Mouse (Mus musculus) monocyte, adult 2 months (primary cell): ENCODE data around the gene Cplx1.

ENCODE experiments used
- DNase-seq, 2 experiments: peaks; one replicate each; pipeline ENCODE4 v3.0.0; 2022; ENCODE audit warnings: low spot score in 2 of 2, low read depth in 1 of 2

Cplx1 gene

DNA sequence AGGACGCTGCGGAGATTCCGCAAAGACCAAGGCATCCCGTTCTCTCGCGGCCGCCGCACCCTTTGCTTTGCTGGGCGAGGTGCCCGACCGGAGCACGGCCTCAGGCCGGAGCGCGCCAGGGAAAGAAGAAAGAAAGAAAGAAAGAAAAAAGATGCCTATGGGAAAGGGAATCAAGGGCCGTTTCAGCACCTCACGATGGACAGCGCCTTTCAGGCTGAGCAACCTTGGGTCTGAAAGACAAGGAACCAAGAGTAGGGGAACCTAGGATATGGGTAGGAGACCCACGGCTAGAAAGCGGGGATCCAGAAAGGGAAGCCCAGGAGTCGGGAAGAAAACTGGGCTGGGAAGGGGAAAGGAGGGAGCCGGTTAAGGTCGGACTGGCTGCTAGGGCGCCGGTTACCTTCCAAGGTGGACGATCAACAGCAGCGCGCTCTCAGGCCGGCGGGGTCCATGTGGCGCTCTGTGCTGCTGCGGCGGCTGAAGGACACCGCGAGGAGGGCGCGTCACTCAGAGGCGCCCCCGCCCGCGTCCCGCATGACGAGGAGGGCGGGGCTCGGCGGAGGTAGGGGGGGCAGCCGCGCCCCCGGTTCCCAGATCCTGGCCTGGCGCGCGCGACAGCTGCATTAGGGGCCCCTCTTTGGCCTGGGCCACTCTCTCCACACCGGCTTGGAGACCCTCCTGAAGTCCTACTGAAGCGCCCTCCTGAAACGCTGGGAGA lies at the start of gene Cplx1:
Gene Cplx1 (minus strand): TSS at position 536 of the 718 bp plus-strand sequence.
- no peak for DNase-seq

DNA sequence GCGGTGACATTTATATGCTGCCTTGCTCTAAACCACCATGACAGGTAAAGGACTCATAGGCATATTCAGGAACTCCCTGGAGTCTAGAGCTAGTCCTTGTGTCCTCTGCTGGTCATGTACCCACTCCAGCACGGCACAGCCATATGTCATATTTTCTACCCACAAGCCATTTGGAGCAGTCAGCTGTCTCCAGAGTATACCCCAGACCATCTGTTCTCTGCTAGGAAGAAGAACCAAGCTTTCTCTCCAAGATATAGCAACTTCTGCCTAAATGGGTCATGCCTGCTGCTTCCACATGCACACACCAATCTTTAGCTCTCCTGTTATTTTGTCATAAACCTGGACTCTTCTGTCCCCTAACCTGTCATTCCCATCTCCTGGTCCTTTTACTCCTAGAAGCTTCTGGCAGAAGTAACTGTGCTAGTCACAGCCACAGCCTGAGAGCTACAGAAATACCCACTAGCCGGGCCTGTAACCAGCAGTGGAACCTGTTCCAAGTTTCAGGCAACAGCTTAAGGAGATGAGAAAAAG lies 31.6 kb upstream of the Cplx1 start:
- DNase-seq: no peak

DNA sequence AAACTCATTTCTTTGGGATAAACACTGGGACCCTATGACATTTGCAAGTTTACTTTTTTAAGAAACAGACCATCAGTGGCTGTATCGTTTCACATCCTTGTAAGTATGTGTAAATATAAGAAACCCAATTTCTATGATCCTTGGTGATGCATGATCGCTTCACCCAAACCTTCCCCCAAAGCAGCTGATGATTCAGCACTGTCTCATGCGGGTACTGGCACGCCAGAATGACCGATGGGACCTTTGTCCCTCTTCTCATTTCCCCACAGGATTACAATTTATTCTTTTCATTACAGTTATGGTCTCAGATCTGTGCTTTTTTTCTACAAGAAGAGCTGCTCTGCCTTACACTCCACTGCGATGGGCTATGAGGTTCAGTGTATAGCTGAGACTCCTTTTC lies 23.2 kb upstream of the Cplx1 start:
- no peak for DNase-seq

DNA sequence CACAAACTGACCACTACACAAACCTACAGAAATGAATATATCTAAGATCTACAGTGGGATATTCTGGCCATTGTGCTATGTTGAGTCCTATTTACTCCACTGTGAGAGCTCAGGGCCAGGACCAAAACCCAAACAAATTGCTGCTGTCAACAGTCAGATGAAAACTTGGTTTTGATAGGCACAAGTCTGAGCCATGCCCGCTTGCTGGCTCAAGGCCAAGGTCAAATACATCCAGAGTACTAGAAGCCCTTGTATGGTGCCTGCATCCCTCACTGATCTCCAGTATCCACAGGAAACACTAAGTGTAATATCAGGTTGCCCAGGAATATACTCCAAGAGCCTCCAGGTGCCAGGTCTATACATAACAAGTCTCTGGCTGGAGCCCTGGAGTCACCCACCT lies 21.2 kb upstream of the Cplx1 start:
- no peak for DNase-seq

DNA sequence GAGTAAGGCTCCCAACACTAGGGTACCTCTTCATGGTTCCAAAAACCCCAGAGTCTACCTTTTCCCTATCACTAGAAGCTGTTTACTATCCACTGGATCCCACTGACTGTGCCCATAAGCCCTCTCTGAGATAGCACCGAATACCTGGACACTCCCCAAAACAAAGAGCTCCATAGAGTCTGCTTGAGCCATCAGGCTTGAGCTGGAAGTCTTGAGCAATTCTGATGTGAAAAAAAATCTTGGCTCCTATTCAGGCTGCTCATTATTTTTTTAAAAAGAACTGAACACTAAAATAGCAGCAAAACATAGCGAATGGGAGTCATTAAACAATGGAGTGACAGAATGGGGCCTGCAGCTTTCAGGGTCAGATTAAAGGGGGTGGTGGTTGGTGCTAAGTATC lies 17.3 kb upstream of the Cplx1 start:
- DNase-seq: no peak

GRCm38 (mm10) chr5:108566523-108566922 lies 16.7 kb upstream of the Cplx1 start:
- DNase-seq: no peak

DNA sequence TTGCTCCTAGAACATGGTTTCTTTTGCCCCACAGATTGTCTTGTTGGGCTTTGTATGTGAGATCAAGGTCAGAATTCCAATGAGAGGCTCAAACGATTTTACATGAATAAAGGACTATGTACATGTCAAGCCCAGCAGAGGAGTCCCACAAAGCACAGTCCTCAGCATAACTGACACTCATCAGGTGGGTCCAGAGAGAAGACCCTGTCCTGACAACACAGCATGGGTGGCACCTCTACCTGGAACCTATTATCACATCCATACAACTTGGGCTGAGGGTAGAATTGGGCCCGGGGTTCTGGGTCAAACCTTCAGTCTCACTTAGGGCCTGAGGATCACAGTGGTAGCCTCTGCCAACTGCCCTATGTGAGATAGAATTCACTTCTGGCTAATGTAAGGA lies 15.6 kb upstream of the Cplx1 start:
- DNase-seq: no peak

DNA sequence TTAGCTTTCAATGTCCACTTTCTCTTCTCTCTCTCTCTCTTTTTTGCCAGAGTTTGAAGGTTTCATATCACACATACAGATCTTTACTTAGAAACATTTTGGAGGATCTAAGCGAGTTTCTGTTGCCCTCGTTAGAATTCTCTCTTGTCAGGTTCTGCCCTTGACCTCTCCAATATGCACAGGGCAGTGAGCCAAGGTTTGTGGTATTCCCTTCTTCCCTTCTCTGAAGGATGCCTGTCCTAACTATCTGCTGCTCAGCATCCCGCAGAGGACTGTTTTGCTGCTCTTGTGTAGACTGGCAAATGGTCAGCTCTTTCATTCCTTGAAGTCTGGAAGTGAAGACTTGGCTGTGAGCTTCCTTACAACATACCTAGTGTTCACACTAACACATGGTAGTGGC lies 14.5 kb upstream of the Cplx1 start:
- DNase-seq: no peak

DNA sequence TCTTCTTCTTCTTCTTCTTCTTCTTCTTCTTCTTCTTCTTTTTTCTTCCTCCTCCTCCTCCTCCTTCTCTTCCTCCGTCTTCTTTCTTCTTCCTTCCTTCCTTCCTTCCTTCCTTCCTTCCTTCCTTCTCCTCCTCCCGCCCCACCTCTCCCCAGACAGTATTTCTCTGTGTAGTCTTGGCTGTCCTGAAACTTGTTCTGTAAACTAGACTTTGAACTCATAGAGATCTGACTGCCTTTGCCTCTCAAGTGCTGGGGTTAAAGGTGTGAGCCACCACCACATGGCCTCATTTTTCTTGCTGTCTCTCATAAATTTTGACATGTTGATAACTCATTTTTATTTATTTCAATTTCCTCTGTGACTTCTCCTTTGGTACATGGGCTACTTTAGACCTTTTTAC lies 12.7 kb upstream of the Cplx1 start:
- DNase-seq: no peak

GRCm38 (mm10) chr5:108556986-108557385 lies 7.2 kb upstream of the Cplx1 start:
- no peak for DNase-seq

DNA sequence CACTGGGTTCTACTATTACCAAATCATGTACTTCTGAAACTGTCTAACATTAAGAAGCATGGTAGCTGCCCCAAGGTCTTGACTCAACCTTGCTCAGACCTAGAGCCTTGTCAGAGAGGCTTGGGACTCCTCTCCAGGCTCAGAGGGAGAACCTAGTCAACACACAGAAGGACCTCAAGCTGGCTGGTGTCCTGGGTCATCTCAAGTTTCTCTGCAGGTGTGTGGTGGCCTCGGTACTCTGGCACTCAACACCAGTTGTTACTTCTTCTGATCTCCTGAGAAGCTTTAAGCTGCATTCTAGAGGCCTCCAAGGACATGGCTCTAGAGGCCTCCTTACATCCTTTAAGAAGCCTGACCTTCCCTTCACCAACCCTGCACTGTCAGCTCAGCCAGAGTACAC lies 4.2 kb upstream of the Cplx1 start:
- DNase-seq: no peak

DNA sequence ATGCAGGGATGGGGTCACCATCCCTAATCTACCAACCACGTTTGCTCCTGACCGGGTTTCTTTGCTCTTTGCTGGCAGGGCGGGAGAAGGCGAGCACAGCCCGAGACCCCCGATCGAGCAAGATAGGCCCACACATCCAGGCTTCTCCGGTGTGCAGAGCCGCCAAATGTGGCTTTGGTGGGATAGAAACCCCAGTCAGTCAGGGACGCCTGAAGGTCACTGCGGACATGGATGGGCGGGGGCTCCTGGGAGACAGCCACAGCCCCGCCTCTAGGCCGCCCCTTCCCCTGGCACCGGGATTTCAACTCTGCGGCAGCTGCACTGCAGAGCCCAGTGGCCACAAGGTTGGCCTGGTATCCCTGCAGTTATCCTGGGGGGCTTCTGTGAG lies 377 bp upstream of the Cplx1 start:
- DNase-seq: no peak

DNA sequence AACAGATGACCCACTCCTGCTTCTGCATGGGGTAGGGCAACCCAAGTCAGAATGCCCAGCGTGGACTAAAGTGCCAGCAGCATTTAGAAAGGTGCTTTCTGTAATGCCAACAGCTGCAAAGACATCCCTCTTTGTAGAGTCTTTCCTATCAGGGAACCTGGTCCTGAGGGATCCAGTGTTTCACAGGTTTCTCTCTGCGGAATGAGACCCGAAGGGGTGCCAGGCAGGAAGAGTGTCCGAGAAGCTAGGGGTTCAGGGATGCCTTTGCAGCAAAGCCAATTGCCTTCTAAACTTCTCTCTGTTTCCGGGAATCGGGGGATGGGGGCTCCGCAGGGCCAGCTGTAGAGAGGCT lies 711 bp downstream of the Cplx1 start:
- DNase-seq: no peak

GRCm38 (mm10) chr5:108547636-108548035 lies 2.2 kb downstream of the Cplx1 start:
- DNase-seq: no peak

GRCm38 (mm10) chr5:108543516-108544291 lies 6.1 kb downstream of the Cplx1 start:
- no peak for DNase-seq

DNA sequence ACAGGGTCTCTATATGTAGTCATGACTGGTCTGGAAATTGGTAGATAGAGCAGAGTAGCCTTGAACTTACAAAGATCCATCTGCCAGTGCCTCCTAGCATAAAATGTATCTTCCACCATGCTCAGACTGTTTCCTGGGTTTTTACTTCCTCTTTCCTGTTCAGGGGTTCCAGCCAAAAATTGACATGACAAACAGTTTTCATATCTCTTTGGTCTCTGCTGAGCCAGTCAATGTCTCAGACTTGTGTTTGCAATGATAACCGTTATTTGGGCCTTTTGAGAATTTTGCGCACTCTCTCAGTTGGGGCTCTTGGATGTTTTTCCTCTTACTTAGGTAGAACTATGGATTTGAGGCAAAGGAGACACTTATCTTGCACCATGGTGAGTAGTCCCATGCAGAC lies 15.6 kb downstream of the Cplx1 start:
- no peak for DNase-seq

GRCm38 (mm10) chr5:108522597-108522996 lies 27.2 kb downstream of the Cplx1 start:
- no peak for DNase-seq

DNA sequence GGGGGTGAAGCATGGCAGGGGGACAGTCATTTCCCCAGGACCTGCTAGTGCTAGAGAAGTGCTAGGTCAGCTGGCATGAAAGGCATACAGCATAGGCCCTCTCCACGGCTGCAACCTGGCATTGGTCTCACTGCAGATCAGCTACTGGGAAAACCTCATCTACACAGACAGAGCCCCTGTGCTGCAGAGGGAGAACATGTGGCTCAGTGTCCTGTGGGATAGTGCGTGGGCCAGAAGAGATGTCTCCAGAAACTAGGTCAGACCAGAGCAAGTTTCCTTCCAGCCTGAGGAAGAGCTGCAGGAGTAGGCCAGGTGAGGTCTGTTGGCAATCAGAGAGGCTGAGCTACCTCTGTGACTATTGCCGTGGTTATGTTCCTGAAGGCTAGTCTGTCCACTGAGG lies 27.9 kb downstream of the Cplx1 start:
- no peak for DNase-seq

- DNase-seq: no peak
Measured at GRCm38 (mm10) chr5:108521016-108521415, 28.8 kb downstream of the Cplx1 start.

GRCm38 (mm10) chr5:108520153-108520552 lies 29.7 kb downstream of the Cplx1 start:
- no peak for DNase-seq

DNA sequence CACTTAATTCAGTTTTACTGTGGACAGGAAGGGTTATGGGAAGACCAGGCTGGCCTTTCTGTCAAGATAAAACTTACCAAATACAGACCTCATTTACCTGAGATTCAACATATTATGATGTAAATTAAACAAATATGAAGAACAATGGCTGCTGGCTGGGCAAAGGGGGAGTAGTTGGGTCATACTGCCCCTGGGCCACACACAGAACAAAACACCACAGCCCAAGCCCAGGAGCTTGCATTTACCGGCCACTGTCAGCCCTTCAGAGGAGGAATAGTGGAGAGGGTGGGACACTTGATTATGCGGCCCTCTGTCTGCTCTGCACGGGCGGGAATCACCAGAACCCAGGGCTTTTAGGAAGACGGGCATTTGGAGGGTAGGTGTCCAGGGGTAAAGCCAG lies 30.9 kb downstream of the Cplx1 start:
- DNase-seq: no peak

GRCm38 (mm10) chr5:108518106-108518885 lies 31.5 kb downstream of the Cplx1 start:
- no peak for DNase-seq
